Mouse (Mus musculus): ENCODE results near the gene Iqsec1.

- TF ChIP-seq GATA1 (IDR thresholded peaks at IDR 0.05; ENCODE audit: borderline replicate concordance, low read length) = no peak
- no peak for TF ChIP-seq FLI1 (IDR thresholded peaks at IDR 0.05; ENCODE audit: low read length)
Observed at GRCm38 (mm10) chr6:90756561-90756960, 231.9 kb downstream of the Iqsec1 start.

Data from megakaryocyte, embryonic 14.5 days (primary cell).